Mouse (Mus musculus): ENCODE results near the gene Gm37240. TPM values are rescaled to one million over a fixed set of nuclear protein-coding genes. Genes with fewer than 3 reads are reported as not detected.
A peak's percentile ranks its signal among the peaks of the same experiment; 100 is the strongest.

Gene Gm37240
- total RNA-seq, 2 experiments from 2014 or later: 1.4 to 2.4 TPM

DNA sequence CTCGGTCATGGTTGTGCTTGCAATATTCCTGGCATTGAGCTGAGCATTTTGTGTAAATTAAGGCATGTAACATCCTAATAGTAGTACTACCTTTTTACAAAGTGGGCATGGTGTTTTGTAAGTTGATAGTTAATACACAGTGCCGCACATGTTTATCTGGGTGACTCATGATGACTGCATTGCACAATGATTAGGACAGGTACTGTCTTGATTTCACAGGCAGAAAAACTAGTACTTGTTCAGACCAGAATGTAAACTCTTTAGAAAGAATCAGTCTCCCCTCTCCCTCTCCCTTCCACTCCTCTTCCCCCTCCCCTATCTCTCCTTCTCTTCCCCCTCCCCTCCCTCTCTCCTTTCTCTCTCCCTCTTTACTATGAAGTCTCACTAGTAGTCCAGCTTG, 1284.6 kb downstream of the Gm37240 start:
- H3K4me3 ChIP-seq: no peak overlapping the region
- no peak for TF ChIP-seq CTCF (conservative IDR thresholded peaks at IDR 0.05)

DNA sequence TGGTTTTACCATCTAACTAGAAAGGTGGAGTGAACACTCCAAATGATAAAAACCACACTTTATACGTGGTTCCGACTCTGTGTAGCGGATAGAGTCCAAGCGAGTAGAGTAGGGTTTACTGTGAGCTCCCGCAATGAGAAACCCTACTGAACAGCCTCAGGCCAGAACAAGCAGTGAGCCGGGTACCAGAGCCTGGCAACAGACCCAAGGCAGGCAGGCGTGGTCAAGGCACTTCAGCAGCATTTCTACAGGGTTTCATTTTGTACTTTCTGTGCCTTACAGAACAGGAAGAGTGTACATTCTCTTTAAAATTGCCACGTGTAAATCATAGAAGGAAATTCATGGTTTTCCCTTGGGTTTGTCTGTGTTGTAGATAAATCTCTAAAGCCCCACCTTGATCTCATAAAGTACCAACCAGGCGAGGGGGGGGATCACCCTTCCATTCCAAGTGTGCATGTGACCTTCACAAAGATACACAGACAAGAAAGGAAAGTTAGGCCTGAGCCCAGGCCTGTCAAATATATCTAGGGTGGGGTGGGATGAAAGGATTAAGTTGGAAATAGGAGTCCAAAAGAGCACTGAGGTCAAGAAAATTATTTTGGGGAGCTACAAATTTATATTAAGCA, 1285.3 kb downstream of the Gm37240 start:
- no peak for TF ChIP-seq CTCF (conservative IDR thresholded peaks at IDR 0.05)

More for the DNA sequence above, 1284.6 kb downstream of the Gm37240 start:
- DNase-seq (ENCODE audit: low spot score in 2 of 2): no peak
- no peak overlapping the region for H3K27ac ChIP-seq

DNA sequence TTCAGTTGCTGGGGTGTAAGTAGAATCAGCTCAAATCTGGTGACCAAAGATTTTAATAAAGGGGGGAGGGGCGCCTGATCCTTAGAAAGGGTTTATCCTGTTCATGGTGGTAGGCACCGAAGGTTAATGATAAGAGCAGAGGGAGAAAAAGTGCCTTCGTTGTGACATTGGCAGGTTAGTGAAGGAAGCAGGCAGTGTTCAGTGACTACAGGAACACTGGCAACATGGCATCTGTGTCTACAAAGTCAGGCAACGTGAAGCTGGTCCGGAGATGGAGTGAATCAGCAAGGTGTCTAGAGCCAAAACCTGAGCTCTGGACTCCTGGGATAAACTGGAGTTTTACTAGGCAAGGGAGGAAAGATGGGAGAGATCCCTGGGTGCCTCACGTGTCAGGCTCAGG, 1288.6 kb downstream of the Gm37240 start:
- no peak for DNase-seq (ENCODE audit: low spot score in 2 of 2)
- Histone ChIP-seq H3K4me3 (no peak overlapping the region), H3K27ac (no peak overlapping the region)
- no peak for TF ChIP-seq CTCF (conservative IDR thresholded peaks at IDR 0.05)

More for the DNA sequence above, 1285.3 kb downstream of the Gm37240 start:
- Histone ChIP-seq H3K27ac (no peak overlapping the region), H3K4me3 (no peak overlapping the region)
- no peak for DNase-seq (ENCODE audit: low spot score in 2 of 2)

DNA sequence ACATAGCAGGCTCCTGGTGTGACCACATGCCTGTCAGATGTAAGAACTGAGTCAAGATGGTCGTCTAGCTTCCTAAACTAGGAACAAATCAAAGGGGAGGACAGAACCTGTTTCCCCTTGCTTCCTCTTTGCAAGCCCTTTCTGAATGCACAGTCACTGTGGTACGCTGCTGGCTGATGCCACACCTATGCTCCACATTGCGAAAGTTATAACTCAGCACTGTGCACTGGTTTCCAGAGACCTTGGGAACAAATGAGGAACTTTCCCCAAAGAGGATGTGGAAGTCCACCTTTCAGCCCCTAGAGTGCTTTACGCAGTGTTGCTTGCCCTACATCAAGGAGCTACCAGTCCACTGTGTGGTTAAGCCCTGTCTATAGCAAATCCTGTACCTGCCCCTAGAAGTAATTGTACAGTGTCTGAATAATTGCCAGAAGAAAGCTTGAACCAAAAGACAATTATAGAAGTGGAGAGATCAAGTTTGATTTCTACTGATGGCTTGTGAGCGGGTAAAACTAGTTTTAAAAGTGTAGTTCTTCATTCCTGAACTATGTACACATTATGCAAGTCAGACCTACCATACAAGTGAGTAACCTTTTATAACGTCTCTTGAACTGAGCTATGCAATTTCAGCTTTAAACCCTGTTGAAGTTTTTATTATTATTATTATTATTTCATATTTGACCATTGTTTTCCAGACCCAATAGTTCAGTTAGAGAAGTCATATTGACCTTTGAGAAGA, 1289.2 kb downstream of the Gm37240 start:
- no peak overlapping the region for H3K4me3 ChIP-seq
- H3K27ac ChIP-seq: no peak overlapping the region
- no peak for TF ChIP-seq CTCF (conservative IDR thresholded peaks at IDR 0.05)
- no peak for DNase-seq (ENCODE audit: low spot score in 2 of 2)

DNA sequence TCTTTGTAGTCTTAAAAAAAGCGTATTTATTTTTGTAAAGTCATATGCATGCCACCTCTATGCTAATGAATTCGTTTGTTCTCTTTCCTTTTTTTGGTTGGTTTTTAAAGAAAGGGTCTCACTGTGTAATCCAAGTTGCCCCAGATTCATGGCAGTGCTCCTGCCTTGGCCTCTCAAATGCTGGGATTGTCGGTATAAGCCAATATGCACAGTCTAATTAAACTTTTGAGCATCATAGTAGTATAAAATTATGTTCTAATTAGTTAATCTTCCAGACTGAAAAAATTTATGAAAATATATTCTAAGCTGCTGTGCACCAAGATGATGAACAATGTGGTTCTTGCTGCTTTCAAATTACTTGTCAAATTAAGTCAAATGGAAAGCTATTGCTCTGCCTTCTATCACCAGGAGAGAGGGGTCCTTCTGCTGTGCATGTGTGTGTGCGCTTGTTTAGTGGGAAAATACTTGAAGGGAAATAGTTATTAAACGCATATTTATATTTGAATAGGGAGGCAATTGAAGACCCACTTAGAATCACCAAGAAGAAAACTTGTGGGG, 1291.6 kb downstream of the Gm37240 start:
- no peak for TF ChIP-seq CTCF (conservative IDR thresholded peaks at IDR 0.05)
- Histone ChIP-seq H3K4me3 (peak overlapping the region; percentile 46; the same call in 1 of the 2 replicates), H3K27ac (no peak overlapping the region)
- no peak for DNase-seq (ENCODE audit: low spot score in 2 of 2)

DNA sequence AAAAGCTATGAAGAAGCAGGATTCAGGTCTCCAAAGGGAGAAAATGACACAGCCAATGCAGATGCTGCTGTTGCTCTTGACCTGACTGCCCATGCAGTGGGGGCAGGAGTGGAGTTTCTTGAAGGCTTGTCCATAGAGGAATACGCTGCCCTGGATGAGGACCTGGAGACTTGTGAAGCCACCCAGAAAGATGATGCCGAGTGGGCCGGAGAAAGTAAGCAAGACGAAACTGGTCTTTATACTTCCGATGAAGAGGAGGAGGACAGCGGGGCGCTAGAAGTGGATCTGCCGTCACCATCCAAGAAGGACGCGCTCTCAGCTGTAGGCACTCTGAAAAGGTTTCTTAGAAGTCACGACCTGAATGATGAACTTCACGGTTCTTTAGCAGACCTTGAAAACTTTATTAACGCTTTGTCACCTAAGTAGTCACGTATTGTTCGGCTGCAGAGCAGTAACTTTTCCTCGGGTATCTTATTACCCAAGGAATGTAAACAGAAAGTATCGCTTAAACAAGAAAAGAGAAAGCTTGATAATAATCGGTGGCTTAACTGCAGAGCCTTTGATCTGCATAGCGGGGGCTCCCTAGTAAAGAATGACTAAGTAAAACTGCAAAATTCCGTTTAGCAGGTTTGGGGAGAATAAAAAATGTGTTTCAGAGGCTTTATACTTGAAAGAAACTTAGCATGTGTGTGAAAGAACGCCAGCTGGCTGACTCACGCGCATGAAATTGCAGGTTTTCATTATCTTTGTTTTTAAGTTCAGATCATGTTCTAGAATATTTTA, 1292.2 kb downstream of the Gm37240 start:
- DNase-seq (ENCODE audit: low spot score in 2 of 2): peak; percentile 30 to 57
- peak overlapping the region; percentile 46 for H3K4me3 ChIP-seq

DNA sequence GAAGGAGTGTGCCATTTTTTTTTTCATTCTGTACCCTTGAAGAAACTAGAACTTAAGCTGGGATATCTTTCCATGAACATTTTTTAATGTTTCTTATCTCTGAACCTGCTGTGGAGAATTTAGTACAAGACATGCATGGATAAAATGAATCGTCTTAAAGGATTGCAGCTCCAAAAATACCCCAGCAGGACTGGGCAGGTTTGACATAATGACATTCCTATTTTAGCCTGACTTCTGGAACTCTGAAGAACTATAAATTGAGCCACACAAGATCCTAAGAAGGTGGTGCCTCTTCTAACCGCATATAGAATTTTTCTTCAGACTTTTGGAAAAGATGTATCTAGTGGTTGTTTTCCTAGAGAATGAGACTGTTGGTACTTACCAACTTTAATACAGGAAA, 1294.0 kb downstream of the Gm37240 start, which contains the start of gene Tigd4:
Gene Tigd4 (plus strand): TSS at position 301 of the 400 bp plus-strand sequence.
- no peak for DNase-seq (ENCODE audit: low spot score in 2 of 2)
- no peak for TF ChIP-seq CTCF (conservative IDR thresholded peaks at IDR 0.05)
- H3K27ac ChIP-seq: no peak within 1 kb of the TSS
- H3K4me3 ChIP-seq: no peak within 1 kb of the TSS

More for the DNA sequence above, 1292.2 kb downstream of the Gm37240 start:
- TF ChIP-seq CTCF (conservative IDR thresholded peaks at IDR 0.05): no peak
- H3K27ac ChIP-seq: peak overlapping the region; percentile 46; the same call in 1 of the 2 replicates

DNA sequence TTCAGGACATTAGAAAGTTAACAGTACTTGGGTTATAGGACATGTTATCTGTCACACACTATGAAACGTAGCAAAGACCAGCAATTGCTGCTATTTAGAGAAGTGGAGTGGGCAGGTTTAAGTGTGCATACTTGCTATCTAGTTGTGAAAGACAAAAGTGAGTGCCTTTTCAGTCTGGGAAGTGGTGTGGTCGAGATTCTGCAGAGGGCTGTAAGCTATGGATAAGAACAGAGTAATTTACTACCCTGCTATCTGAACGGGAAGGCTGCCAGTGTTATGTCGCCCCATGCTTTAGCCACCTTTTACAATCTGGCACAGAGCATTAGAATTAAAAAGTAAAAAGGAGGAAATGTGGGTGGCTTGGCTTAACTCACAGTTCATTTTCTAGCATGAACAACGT, 1300.6 kb downstream of the Gm37240 start:
- Histone ChIP-seq H3K27ac (no peak overlapping the region), H3K4me3 (no peak overlapping the region)
- TF ChIP-seq CTCF (conservative IDR thresholded peaks at IDR 0.05): no peak
- peak in 1 of 2 experiments; percentile 14 for DNase-seq (ENCODE audit: low spot score in 2 of 2)

DNA sequence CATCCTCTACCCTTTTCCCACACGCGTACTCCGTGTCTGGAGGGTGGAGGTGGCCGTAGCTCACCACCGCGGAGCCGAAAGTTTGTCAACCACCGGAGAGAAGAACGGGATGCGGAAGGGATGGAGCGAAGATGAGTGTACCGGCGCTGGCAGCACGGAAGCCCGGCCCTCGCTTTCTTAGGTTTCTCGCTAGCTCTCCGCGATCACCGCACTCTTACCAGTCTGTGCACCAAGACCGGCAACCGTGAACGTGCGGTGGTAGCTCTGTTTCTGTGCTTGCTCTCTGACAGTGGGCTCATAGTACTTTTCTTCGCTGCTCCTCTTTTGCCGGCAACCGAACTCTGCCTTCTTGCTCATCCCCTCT, 1304.4 kb downstream of the Gm37240 start:
- peak overlapping the region; percentile 96 for H3K27ac ChIP-seq
- DNase-seq (ENCODE audit: low spot score in 2 of 2): no peak
- no peak for TF ChIP-seq CTCF (conservative IDR thresholded peaks at IDR 0.05)
- peak overlapping the region; percentile 94 for H3K4me3 ChIP-seq

DNA sequence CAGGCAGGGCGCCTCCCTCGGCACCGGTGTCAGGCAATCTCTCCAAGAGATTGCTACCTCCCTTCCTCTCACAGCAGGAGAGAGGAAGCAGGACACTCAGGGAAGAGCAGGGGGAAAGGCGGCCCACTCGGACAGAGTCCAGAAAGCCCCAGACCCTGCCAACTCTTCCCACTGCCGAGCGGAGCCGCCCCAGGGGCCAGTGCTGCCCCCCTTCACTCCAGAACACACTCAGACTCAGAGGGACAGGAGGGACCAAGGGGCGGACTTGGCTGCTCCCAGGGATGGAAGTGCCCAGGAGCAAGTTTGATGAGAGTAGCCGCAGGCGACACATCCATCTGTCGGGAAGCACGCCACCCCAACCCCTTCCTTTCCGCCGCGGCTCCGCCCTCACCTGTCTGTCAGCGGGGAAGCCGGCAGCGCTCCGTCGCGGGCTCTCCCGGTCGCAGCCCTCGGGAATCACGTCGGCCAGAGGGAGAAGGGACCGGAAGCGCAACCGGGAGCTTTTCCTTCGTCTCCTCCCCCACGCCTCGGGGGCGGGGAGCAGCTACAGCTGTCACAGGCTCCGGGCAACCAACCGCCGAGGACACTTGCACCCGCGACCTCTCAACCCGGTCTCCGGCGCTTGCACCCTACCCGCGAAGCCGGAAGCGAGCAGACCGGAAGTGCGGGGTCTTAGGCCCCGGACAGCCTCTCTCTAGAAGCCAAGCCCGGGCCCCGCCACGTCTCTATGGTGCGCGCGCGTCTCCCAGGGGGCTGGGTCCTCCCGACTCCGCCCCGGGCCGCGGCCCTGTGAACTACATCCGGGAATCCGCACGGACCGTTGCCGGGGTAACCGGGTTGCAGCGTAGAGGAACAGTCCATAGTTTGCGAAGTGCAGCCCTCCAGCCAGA, 1305.0 kb downstream of the Gm37240 start, which contains the start of gene Arfip1:
Gene Arfip1 (minus strand): TSS at position 603 of the 890 bp plus-strand sequence.
- 0 out of 2 replicates have a peak, but pooled peaks have one; percentile 5 for TF ChIP-seq CTCF (conservative IDR thresholded peaks at IDR 0.05)
- DNase-seq (ENCODE audit: low spot score in 2 of 2): peak; percentile 93 to 95
- Histone ChIP-seq H3K27ac (peak within 1 kb of the TSS; percentile 96), H3K4me3 (peak within 1 kb of the TSS; percentile 94)

DNA sequence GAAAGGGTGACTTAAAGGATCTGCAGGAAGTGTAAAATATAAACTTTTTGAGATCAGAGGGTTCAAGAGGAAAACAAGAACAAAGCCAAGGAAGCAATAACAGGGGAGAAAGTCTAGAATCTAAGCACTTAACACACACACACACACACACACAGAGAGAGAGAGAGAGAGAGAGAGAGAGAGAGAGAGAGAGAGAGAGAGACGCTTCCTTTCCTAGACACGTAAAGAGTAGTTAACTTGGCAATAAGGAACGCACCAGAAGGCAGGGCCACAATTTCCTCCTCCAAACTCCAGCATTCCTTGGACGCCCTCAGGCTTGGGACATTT, 1305.7 kb downstream of the Gm37240 start:
- no peak for DNase-seq (ENCODE audit: low spot score in 2 of 2)
- Histone ChIP-seq H3K4me3 (peak overlapping the region; percentile 94), H3K27ac (peak overlapping the region; percentile 96)
- TF ChIP-seq CTCF (conservative IDR thresholded peaks at IDR 0.05): no peak

DNA sequence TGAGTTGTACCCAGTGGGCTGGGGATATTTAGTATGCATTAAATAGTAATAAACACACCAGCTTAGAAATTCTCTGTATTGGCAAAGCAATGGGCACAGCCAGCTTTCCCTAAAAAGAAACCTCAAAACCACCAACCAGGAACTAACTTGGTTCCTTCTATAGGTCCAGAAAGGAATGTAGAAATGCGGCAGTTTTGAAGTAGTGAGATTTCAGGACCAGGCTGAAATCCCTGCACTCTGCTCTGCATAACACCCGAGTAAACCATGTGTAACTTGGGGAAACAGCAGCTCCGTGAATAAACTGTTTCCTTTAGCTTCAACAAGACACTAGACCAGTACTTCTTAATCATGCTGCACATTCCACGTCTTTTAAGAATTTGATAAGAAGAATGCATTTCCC, 1306.6 kb downstream of the Gm37240 start:
- DNase-seq (ENCODE audit: low spot score in 2 of 2): no peak
- TF ChIP-seq CTCF (conservative IDR thresholded peaks at IDR 0.05): no peak
- Histone ChIP-seq H3K4me3 (peak overlapping the region; percentile 94), H3K27ac (no peak overlapping the region)
